Mouse (Mus musculus) neural tube, embryonic 15.5 days (tissue): Measurements from ENCODE around the gene Zbtb11. TPM values are rescaled to one million over a fixed set of nuclear protein-coding genes. Genes with fewer than 3 reads are reported as not detected.

Source experiments
- ATAC-seq: fragments of 200-750 bp; cut with Nextera tagmentation; 2 replicates; pipeline ENCODE4 v1.8.0; 2017; ENCODE audit warnings: mild to moderate bottlenecking, moderate TSS enrichment, moderate library complexity; ENCODE audit not compliant: low FRiP score
- H3K27ac ChIP-seq: fragments of 300-500 bp; sonication (generic); replicated peaks from 2 replicates; pipeline ENCODE4 v1.5.1; 2015; ENCODE audit warnings: mild to moderate bottlenecking, inconsistent platforms
- H3K27me3 ChIP-seq: fragments of 300-500 bp; sonication (generic); replicated peaks from 2 replicates; pipeline ENCODE4 v1.6.1; 2015; ENCODE audit warnings: inconsistent platforms
- H3K36me3 ChIP-seq: fragments of 300-500 bp; sonication (generic); 2 replicates; pipeline ENCODE4 v1.6.1; 2015; ENCODE audit warnings: inconsistent platforms
- H3K4me1 ChIP-seq: fragments of 300-500 bp; sonication (generic); 2 replicates; pipeline ENCODE4 v1.6.1; 2015; ENCODE audit warnings: inconsistent platforms
- H3K4me2 ChIP-seq: fragments of 300-500 bp; sonication (generic); 2 replicates; pipeline ENCODE4 v1.6.1; 2015; ENCODE audit warnings: inconsistent platforms, mild to moderate bottlenecking, moderate library complexity
- H3K4me3 ChIP-seq: fragments of 300-500 bp; sonication (generic); replicated peaks from 2 replicates; pipeline ENCODE4 v1.5.1; 2015; ENCODE audit warnings: mild to moderate bottlenecking, inconsistent platforms
- H3K9ac ChIP-seq: fragments of 300-500 bp; sonication (generic); replicated peaks from 2 replicates; pipeline ENCODE4 v1.6.1; 2015; ENCODE audit warnings: mild to moderate bottlenecking, inconsistent platforms
- H3K9me3 ChIP-seq: fragments of 300-500 bp; sonication (generic); replicated peaks from 2 replicates; pipeline ENCODE4 v1.6.1; 2016; ENCODE audit warnings: inconsistent platforms
- WGBS: fragments of 180-500 bp; shearing (Covaris S2); methylation state at CpG from one replicate; pipeline ENCODE4 v1.1.7; 2015; ENCODE audit warnings: mixed read lengths; 5-methylcytosine and 5-hydroxymethylcytosine counted together
- polyA plus RNA-seq: library from polyadenylated mRNA; unstranded; fragments of >200 nt; fragmentation: Nextera tagmentation; extraction: Ambion mirVana; gene quantifications from 2 replicates; pipeline ENCODE4 v1.2.1, GENCODE M21; 2015

Zbtb11 gene
- polyA plus RNA-seq, 1 experiment from 2014 or later: 23.7 TPM

DNA sequence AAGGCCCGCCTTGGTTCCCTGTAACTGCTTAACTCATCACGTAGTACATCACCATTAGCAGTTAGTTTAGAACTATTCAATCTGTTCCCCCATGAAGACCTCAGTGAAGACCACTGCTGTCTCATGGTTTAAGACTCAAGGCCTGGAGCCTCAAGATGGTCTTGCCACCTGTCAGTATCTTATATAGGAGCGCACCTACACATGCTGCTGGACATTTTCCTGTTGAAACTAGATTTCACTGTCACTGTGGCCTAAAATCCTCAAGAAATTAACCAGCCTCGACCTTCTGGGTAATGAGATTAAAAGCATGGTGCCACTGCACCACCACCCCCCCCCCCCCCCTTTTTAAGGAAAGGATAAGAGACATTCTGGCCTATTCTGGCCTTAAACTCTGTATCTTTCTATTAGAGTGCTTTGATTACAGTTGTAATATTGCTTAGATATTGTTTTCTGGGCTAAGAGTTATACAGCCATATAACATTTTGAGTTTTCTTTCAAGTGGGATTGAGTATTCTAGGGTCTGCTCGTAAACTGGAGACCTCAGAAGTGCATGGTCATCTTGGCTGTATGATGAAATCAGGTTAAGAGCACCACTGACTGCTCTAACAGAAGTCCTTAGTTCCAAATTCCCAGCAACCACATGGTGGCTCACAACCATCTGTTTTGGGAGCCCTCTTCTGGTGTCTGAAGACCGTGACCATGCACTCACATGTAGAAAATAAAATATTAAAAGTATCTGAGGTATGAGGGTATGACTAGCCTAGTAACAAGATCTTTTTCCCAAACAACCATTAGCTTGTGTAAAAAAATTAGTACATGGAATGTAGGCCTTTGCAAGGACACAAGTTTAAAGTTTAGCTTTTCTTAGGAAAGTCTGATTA, 1.7 kb upstream of the Zbtb11 start:
- peaks cover 51% of the 10 kb centered on the region for H3K4me1 ChIP-seq
- 76% methylated on average over 6 of the region's 6 CpGs for WGBS

DNA sequence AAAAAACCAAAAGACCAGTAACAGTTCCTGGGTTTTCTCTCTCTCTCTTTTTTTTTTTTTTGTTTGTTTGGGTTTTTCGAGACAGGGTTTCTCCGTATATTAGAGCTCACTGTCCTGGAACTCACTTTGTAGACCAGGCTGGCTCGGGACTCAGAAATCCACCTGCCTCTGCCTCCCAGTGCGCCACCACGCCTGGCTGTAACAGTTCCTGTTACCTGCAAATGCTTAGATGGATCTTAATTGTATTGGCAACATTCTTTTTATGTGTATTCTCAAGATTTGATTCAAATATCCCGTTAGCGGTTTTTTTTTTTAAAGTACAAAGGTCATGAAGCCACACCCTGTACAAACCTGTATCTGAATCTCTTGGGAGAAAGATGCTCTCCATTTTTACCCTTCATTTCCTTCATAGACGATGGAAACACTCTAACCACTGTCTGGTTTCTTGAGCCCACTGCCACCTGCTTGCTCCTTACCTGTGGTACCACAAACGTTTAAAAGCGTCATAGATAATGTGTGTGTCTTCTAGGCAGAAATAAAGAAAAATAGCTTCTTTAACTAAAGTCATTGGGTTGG, 969 bp upstream of the Zbtb11 start:
- Histone ChIP-seq H3K4me2 (peak overlapping the region; percentile 57), H3K4me1 (peaks cover 45% of the 10 kb centered on the region), H3K9me3 (no peaks in the 10 kb centered on the region), H3K4me3 (peak overlapping the region; percentile 88), H3K9ac (peak overlapping the region; percentile 3; the same call in 1 of the 2 replicates), H3K36me3 (peaks cover 39% of the 10 kb centered on the region), H3K27ac (peak overlapping the region; percentile 54), H3K27me3 (no peaks in the 10 kb centered on the region)
- no peak for ATAC-seq
- WGBS: 61% methylated on average over 10 of the region's 10 CpGs

More for the DNA sequence above, 1.7 kb upstream of the Zbtb11 start:
- Histone ChIP-seq H3K4me3 (no peak overlapping the region), H3K9me3 (no peaks in the 10 kb centered on the region), H3K4me2 (no peak overlapping the region), H3K9ac (no peak overlapping the region), H3K27me3 (no peaks in the 10 kb centered on the region), H3K36me3 (peaks cover 39% of the 10 kb centered on the region), H3K27ac (no peak overlapping the region)
- ATAC-seq: no peak

DNA sequence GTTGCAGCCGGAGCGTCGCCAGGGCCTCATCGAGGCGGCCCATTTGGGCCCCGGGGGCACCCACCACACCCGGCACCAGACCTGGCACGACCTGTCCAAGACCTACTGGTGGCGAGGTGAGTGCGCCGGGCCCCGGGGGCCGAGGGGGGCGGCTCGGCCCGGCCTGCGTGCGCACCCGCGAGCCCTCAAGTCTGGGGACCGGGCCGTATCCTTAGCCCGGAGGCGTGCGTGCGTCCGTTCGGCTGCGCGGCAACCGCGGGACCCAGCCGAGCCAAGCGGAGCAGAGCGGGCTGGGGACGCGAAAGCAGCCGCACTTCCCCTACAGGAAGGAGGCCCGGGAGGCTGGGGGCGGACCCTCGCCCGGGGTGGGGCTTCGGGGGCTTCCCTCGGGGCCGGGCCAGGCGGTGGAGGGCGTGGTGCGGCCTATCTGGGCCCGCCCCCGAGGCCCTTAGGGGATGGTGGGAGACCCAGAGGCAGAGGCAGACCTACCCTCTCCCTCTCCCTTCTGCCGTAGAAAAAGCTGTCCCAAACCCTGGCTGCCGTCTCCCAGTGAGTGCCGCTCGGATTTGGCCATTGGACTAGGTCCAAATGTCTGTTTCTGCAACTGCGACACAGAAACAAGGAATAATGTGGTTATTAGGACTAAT, 696 bp downstream of the Zbtb11 start:
- WGBS: under 1% methylated on average over 55 of the region's 55 CpGs
- ATAC-seq: peak; percentile 79
- no peaks in the 10 kb centered on the region for H3K27me3 ChIP-seq

DNA sequence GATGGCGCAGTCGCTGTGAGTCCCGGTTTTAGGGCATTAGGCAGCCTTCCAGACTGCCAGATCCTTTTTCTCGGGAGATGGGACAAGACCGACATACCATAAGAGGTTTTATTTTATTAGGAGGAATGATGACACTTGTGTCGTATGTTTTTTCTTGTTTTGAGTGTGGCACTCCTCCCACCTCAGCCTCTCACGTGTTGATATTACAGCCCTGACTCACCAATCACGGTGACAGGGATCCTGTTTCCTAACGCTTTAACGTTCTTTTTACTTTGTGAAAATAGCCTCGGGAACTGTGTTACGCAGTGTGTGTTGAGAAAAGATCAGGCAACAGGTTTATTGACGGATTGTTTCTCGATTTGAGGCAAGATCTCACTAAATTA, 1.2 kb downstream of the Zbtb11 start:
- peak overlapping the region; percentile 87 for H3K9ac ChIP-seq
- peaks cover 34% of the 10 kb centered on the region for H3K4me1 ChIP-seq
- H3K36me3 ChIP-seq: peaks cover 24% of the 10 kb centered on the region
- H3K4me3 ChIP-seq: peak overlapping the region; percentile 88
- ATAC-seq: no peak
- peak overlapping the region; percentile 90 for H3K27ac ChIP-seq
- no peaks in the 10 kb centered on the region for H3K9me3 ChIP-seq
- no peaks in the 10 kb centered on the region for H3K27me3 ChIP-seq
- peak overlapping the region; percentile 72 for H3K4me2 ChIP-seq
- 7% methylated on average over 14 of the region's 14 CpGs for WGBS

More for the DNA sequence above, 696 bp downstream of the Zbtb11 start:
- peak overlapping the region; percentile 72 for H3K4me2 ChIP-seq
- H3K9ac ChIP-seq: peak overlapping the region; percentile 87
- H3K4me1 ChIP-seq: peaks cover 39% of the 10 kb centered on the region
- peak overlapping the region; percentile 90 for H3K27ac ChIP-seq
- peak overlapping the region; percentile 88 for H3K4me3 ChIP-seq
- H3K9me3 ChIP-seq: no peaks in the 10 kb centered on the region
- peaks cover 29% of the 10 kb centered on the region for H3K36me3 ChIP-seq

DNA sequence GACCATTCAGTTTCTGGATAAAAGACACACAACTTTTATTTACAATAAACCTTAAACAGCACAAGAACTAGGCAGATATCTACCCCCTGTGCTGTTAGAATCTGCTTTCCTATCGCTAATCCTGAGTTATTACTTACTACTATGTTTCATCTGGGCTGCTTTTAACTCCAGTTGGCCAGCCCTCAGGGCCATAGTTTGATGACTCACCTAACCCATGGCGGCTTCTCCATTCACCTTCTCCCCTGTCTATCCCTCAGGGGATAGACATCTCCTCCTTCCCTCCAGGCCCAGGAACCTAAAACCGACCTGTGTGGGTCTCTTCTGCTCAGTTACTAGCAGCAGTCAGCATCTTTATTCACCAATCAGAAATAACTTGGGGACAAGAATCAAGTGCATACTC, 12.3 kb downstream of the Zbtb11 start:
- 93% methylated on average over 3 of the region's 3 CpGs for WGBS
- no peak overlapping the region for H3K9ac ChIP-seq
- H3K9me3 ChIP-seq: no peaks in the 10 kb centered on the region
- no peak overlapping the region for H3K27ac ChIP-seq
- H3K4me3 ChIP-seq: no peak overlapping the region
- H3K4me1 ChIP-seq: no peaks in the 10 kb centered on the region
- no peak for ATAC-seq
- no peaks in the 10 kb centered on the region for H3K27me3 ChIP-seq
- peaks cover 19% of the 10 kb centered on the region for H3K36me3 ChIP-seq
- H3K4me2 ChIP-seq: no peak overlapping the region

DNA sequence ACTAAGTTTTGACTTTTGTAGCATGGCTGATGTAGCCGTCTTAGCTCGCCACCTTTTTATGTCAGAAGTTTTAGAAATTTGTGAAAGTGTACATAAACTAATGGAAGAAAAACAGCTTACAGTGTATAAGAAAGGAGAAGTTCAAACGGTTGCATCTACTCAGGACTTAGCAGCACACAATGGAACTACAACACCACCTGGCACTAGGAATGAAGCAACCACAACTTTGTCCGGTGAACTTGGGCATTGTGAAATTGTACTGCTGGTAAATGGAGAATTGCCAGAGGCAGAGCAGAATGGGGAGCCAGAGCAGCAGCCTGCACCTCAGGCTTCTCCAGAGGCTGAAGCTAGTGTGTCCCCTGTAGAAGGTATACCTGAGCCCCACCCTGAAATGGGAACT, 16.6 kb downstream of the Zbtb11 start:
- Histone ChIP-seq H3K9ac (no peak overlapping the region), H3K27ac (no peak overlapping the region), H3K4me1 (no peaks in the 10 kb centered on the region), H3K4me3 (no peak overlapping the region), H3K9me3 (no peaks in the 10 kb centered on the region), H3K36me3 (peaks cover 35% of the 10 kb centered on the region), H3K27me3 (no peaks in the 10 kb centered on the region), H3K4me2 (no peak overlapping the region)
- 96% methylated on average over 4 of the region's 4 CpGs for WGBS
- ATAC-seq: no peak

DNA sequence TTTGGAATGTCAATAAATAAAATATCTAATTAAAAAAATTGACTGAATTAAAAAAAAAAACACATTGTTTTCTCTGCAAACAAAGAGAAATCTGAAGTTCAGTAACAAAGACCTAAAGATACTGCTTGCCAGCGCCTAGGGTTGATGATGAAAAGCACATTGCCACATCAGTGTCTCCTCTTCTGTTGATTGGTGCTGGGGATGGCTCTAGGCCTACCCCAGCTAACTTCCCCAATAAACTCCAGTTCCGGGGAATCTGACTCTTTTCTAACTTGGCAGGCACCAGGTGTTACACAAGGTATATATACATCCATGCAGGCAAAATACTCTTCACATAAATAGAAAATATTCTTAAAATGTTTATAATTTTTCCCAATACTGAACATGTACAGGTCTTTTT, 20.6 kb downstream of the Zbtb11 start:
- Histone ChIP-seq H3K4me3 (no peak overlapping the region), H3K36me3 (peaks cover 47% of the 10 kb centered on the region), H3K4me1 (no peaks in the 10 kb centered on the region), H3K27me3 (no peaks in the 10 kb centered on the region), H3K27ac (no peak overlapping the region), H3K4me2 (no peak overlapping the region), H3K9me3 (no peaks in the 10 kb centered on the region), H3K9ac (no peak overlapping the region)
- WGBS: 91% methylated on average over 2 of the region's 2 CpGs
- ATAC-seq: no peak

DNA sequence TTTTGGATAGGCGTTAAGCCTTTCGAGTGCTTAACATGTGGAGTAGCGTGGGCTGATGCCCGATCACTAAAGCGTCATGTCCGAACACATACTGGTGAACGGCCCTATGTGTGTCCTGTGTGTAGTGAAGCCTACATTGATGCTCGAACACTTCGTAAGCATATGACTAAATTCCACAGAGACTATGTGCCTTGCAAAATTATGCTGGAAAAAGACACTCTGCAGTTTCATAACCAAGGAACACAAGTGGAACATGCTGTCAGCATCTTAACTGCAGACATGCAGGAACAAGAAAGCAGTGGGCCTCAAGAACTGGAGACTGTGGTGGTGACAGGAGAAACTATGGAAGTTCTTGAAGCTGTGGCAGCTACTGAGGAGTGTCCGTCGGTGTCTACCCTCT, 33.1 kb downstream of the Zbtb11 start:
- no peaks in the 10 kb centered on the region for H3K9me3 ChIP-seq
- no peak overlapping the region for H3K27ac ChIP-seq
- ATAC-seq: no peak
- no peaks in the 10 kb centered on the region for H3K27me3 ChIP-seq
- no peak overlapping the region for H3K9ac ChIP-seq
- H3K36me3 ChIP-seq: peaks cover 42% of the 10 kb centered on the region
- 99% methylated on average over 11 of the region's 11 CpGs for WGBS
- no peak overlapping the region for H3K4me2 ChIP-seq
- H3K4me3 ChIP-seq: no peak overlapping the region
- H3K4me1 ChIP-seq: no peaks in the 10 kb centered on the region

DNA sequence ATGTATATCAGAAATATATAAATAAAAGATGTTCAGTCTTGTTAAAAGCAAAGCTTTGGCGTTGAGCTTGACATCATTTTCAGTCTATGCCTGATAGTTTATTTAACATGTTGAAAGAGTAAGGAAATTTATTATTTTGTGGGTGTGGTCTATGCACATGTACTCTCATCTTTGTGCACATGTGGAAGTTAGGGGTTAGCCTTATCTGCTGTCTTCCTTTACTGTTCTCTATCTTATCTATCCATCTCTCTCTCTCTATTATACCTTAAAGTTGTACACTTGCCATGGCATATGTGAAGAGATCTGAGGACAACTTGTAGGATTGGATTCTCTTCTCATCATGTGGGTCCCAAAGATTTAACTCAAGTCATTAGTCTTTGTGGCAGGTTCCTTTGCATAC, 35.2 kb downstream of the Zbtb11 start:
- no peak overlapping the region for H3K4me3 ChIP-seq
- H3K9me3 ChIP-seq: no peaks in the 10 kb centered on the region
- peaks cover 36% of the 10 kb centered on the region for H3K36me3 ChIP-seq
- no peak overlapping the region for H3K27ac ChIP-seq
- H3K4me1 ChIP-seq: no peaks in the 10 kb centered on the region
- WGBS: 88% methylated on average over 1 of the region's 1 CpGs
- ATAC-seq: no peak
- no peak overlapping the region for H3K4me2 ChIP-seq
- no peaks in the 10 kb centered on the region for H3K27me3 ChIP-seq
- no peak overlapping the region for H3K9ac ChIP-seq

DNA sequence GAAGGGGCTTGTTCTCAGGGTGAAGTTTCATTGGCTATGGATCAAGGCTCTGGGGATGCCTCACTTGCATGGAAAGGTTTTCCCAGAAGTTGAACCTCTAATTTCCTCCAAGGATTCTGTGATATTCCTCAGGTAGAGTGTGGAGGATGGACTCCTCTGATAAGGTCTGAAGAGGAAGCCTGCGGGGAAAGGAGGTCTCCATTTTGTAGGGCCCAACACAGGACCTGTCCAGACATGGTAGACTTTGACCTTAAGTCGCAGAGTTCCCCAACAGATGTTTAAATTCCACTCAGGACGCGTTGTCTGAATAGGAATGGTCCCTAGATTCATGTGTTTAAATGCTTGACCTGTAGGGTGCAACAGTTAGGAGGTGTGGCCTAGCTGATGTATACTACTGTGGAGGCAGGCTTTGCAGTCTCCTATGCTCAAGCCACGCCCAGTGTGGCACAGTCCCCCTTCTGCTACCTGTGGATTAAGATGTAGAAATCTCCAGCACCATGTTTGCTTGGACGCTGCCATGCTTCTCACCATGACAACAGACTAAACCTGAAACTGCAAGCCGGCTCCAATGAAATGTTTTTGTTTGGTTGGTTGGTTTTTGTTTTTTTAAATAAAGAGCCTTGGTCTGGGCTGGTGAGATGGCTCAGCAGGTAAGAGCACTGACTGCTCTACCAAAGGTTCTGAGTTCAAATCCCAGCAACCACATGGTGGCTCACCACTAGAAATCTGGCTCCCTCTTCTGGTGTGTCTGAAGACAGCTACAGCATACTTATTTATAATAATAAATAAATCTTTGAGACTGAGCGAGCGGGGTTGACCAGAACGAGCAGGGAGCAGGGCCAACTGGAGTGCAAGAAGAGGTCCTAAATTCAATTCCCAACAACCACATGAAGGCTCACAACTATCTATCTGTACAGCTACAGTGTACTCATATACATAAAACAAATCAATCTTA, 39.4 kb downstream of the Zbtb11 start:
- H3K4me1 ChIP-seq: no peaks in the 10 kb centered on the region
- H3K27ac ChIP-seq: no peak overlapping the region
- no peak overlapping the region for H3K9ac ChIP-seq
- no peak overlapping the region for H3K4me3 ChIP-seq
- 89% methylated on average over 10 of the region's 10 CpGs for WGBS
- H3K4me2 ChIP-seq: no peak overlapping the region
- peaks cover 23% of the 10 kb centered on the region for H3K36me3 ChIP-seq
- H3K27me3 ChIP-seq: no peaks in the 10 kb centered on the region
- no peak; the same call in 1 of the 2 replicates for ATAC-seq
- no peaks in the 10 kb centered on the region for H3K9me3 ChIP-seq

DNA sequence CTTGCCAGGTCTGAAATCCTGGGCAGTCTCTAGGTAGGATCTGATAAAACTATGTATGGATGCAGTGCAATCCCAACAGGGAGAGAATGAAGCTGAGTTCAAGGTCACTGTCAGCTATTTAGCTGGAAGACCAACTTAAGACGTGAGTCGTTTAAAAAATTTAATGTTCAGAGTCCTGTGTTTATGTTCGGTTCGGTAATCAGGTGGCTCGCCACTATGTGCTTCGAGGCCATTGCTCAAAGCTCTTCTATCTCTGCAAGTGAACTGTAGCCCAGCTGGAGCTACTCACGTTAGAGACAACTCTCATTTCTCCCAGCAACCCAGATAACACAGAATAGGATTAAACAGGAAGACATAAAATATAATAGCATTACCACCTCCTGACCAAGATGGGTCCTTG, 40.4 kb downstream of the Zbtb11 start:
- Histone ChIP-seq H3K9ac (no peak overlapping the region), H3K27ac (no peak overlapping the region), H3K4me2 (no peak overlapping the region), H3K4me1 (no peaks in the 10 kb centered on the region), H3K27me3 (no peaks in the 10 kb centered on the region), H3K9me3 (no peaks in the 10 kb centered on the region), H3K4me3 (no peak overlapping the region), H3K36me3 (peaks cover 31% of the 10 kb centered on the region)
- WGBS: 89% methylated on average over 7 of the region's 7 CpGs
- ATAC-seq: no peak
